Mouse (Mus musculus) liver, embryonic 11.5 days (tissue): ENCODE results near the gene Nol4l. TPM values are rescaled to one million over a fixed set of nuclear protein-coding genes. Genes with fewer than 3 reads are reported as not detected.

ENCODE experiments used
- ATAC-seq: fragments of 200-750 bp; cut with Nextera tagmentation; replicated peaks from 2 replicates; pipeline ENCODE4 v1.8.0; 2017; ENCODE audit warnings: moderate number of reproducible peaks, mild to moderate bottlenecking, moderate TSS enrichment, moderate library complexity; ENCODE audit not compliant: low FRiP score
- DNase-seq: peaks from one replicate; pipeline ENCODE4 v3.0.0-alpha.2; 2017; ENCODE audit warnings: low spot score
- H3K27ac ChIP-seq: fragments of 300-500 bp; sonication (generic); 2 replicates; pipeline ENCODE4 v1.5.1; 2014; ENCODE audit warnings: mild to moderate bottlenecking, low read depth, low read length, control low read depth
- H3K27me3 ChIP-seq: fragments of 300-500 bp; sonication (generic); replicated peaks from 2 replicates; pipeline ENCODE4 v1.6.1; 2014; ENCODE audit warnings: low read length, mixed read lengths; ENCODE audit not compliant: control insufficient read depth, insufficient read depth
- H3K36me3 ChIP-seq: fragments of 300-500 bp; sonication (generic); 2 replicates; pipeline ENCODE4 v1.6.1; 2014; ENCODE audit warnings: mild to moderate bottlenecking, low read length, moderate library complexity, mixed read lengths; ENCODE audit not compliant: control insufficient read depth, insufficient read depth
- H3K4me1 ChIP-seq: fragments of 300-500 bp; sonication (generic); replicated peaks from 2 replicates; pipeline ENCODE4 v1.6.1; 2014; ENCODE audit warnings: low read length, mixed read lengths; ENCODE audit not compliant: control insufficient read depth, insufficient read depth
- H3K4me2 ChIP-seq: fragments of 300-500 bp; sonication (generic); 2 replicates; pipeline ENCODE4 v1.6.1; 2014; ENCODE audit warnings: mild to moderate bottlenecking, control low read depth, moderate library complexity
- H3K4me3 ChIP-seq: fragments of 300-500 bp; sonication (generic); 2 replicates; pipeline ENCODE4 v1.5.1; 2014; ENCODE audit warnings: low read depth, low read length, control low read depth
- H3K9ac ChIP-seq: fragments of 300-500 bp; sonication (generic); 2 replicates; pipeline ENCODE4 v1.6.1; 2014; ENCODE audit warnings: low read depth, low read length, control low read depth
- H3K9me3 ChIP-seq: fragments of 300-500 bp; sonication (generic); 2 replicates; pipeline ENCODE4 v1.6.1; 2016; ENCODE audit warnings: low read length, inconsistent platforms, mixed read lengths; ENCODE audit not compliant: control insufficient read depth
- WGBS: fragments of 180-500 bp; shearing (Covaris S2); extraction: QIAGEN DNeasy Blood & Tissue Kit; methylation state at CpG from one replicate; pipeline ENCODE4 v1.1.7; 2014; 5-methylcytosine and 5-hydroxymethylcytosine counted together
- polyA plus RNA-seq: library from polyadenylated mRNA; unstranded; fragments of >200 nt; fragmentation: Nextera tagmentation; extraction: Ambion mirVana; gene quantifications from 2 replicates; pipeline ENCODE4 v1.2.1, GENCODE M21; 2014

The Nol4l gene
- polyA plus RNA-seq, 1 experiment from 2014 or later = 15.8 TPM

- Histone ChIP-seq H3K27ac (peak overlapping the region; percentile 97), H3K4me2 (peak overlapping the region; percentile 98), H3K4me3 (peak overlapping the region; percentile 77), H3K4me1 (peaks cover 73% of the 10 kb centered on the region), H3K27me3 (no peaks in the 10 kb centered on the region), H3K9me3 (no peaks in the 10 kb centered on the region), H3K9ac (peak overlapping the region; percentile 79), H3K36me3 (no peaks in the 10 kb centered on the region)
- WGBS = 1% methylated on average over 22 of the region's 24 CpGs
- DNase-seq (no peak), ATAC-seq (no peak)
Measured at GRCm38 (mm10) chr2:153492179-153492517, 37.6 kb downstream of the Nol4l start.

DNA sequence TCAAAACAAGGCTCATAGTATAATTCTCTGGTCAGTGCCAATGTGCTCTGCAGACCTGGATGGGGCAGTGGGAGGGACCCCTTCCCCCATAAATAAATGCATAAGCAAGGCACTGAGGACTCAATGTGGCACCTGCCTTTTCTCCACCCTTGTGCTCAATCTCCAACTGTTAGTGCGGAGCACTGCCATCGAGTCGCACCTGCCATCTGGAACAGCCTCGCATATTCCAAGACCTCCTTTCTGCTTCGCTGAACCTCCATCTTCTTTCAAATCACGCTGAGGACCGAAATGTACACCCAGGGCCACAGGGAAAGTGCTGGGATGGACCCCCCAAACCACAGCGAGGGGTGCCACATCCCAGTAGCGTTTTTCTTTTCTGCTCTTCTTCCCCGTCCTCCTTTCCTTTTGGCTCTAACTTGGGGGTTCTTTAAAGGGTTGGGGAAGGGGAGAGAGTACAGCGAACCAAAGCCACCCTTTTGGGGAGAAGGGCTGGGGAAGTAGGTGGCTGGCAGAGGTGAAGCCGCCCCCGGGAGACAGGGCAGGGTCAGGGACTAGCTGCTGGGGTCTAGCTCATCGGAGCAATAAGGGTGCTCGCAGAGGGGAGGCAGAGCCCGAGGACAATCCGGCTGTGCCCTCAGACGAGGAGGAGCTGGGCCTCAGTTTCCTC lies 38.1 kb downstream of the Nol4l start:
- WGBS = 25% methylated on average over 18 of the region's 18 CpGs
- H3K4me3 ChIP-seq = peak overlapping the region; percentile 77
- peaks cover 68% of the 10 kb centered on the region for H3K4me1 ChIP-seq
- H3K27ac ChIP-seq = peak overlapping the region; percentile 97
- peak overlapping the region; percentile 79 for H3K9ac ChIP-seq
- no peak for ATAC-seq
- no peak for DNase-seq
- no peaks in the 10 kb centered on the region for H3K9me3 ChIP-seq
- peak overlapping the region; percentile 98 for H3K4me2 ChIP-seq
- H3K27me3 ChIP-seq = no peaks in the 10 kb centered on the region
- H3K36me3 ChIP-seq = no peaks in the 10 kb centered on the region

GRCm38 (mm10) chr2:153490940-153491339 lies 38.8 kb downstream of the Nol4l start:
- Histone ChIP-seq H3K27ac (peak overlapping the region; percentile 97), H3K4me3 (peak overlapping the region; percentile 77), H3K9me3 (no peaks in the 10 kb centered on the region), H3K36me3 (no peaks in the 10 kb centered on the region), H3K4me2 (peak overlapping the region; percentile 98), H3K27me3 (no peaks in the 10 kb centered on the region), H3K9ac (peak overlapping the region; percentile 79), H3K4me1 (peaks cover 61% of the 10 kb centered on the region)
- 26% methylated on average over 5 of the region's 5 CpGs for WGBS
- no peak for DNase-seq
- ATAC-seq = no peak

DNA sequence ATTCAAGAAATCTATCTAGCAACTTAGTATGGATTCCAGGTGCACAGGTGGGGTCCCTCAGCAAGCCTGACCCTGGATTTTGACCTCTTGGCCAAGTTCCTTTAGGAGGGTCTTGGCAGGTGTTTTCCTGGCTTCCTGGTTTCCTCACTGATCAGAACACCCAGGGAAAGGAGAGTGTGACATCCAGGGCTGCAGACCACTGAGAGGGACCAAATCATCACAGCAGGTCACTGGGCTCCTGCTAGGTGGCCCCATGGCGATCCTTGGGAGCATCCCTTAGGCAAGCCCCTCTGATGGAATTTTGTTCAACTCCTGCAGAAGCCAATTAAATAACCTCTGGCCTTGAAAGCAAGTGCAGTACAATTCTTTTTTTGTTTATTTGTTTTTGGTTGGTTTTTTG lies 39.7 kb downstream of the Nol4l start:
- Histone ChIP-seq H3K4me3 (no peak overlapping the region), H3K4me1 (peaks cover 53% of the 10 kb centered on the region), H3K36me3 (no peaks in the 10 kb centered on the region), H3K9ac (no peak overlapping the region), H3K9me3 (no peaks in the 10 kb centered on the region), H3K27me3 (no peaks in the 10 kb centered on the region), H3K27ac (no peak overlapping the region), H3K4me2 (no peak overlapping the region)
- no peak for ATAC-seq
- no peak for DNase-seq
- WGBS = 78% methylated on average over 1 of the region's 1 CpGs

- Histone ChIP-seq H3K4me1 (peaks cover 45% of the 10 kb centered on the region), H3K9ac (peak overlapping the region; percentile 65), H3K4me2 (peak overlapping the region; percentile 57), H3K36me3 (peaks cover 4% of the 10 kb centered on the region; the same call in 1 of the 2 replicates), H3K27ac (peak overlapping the region; percentile 75; the same call in 1 of the 2 replicates), H3K9me3 (no peaks in the 10 kb centered on the region), H3K4me3 (peak overlapping the region; percentile 10; the same call in 1 of the 2 replicates), H3K27me3 (no peaks in the 10 kb centered on the region)
- whole genome bisulfite sequencing = 58% methylated on average over 4 of the region's 4 CpGs
- no peak for ATAC-seq
- no peak for DNase-seq
Measured at GRCm38 (mm10) chr2:153484071-153484470, 45.7 kb downstream of the Nol4l start.

GRCm38 (mm10) chr2:153483118-153483983 lies 46.4 kb downstream of the Nol4l start:
- peak overlapping the region; percentile 57 for H3K4me2 ChIP-seq
- 15% methylated on average over 20 of the region's 20 CpGs for WGBS
- peak overlapping the region; percentile 10; the same call in 1 of the 2 replicates for H3K4me3 ChIP-seq
- peak overlapping the region; percentile 75 for H3K27ac ChIP-seq
- peak; percentile 72 for ATAC-seq
- no peaks in the 10 kb centered on the region for H3K27me3 ChIP-seq
- peak overlapping the region; percentile 65 for H3K9ac ChIP-seq
- DNase-seq = peak; percentile 63
- H3K36me3 ChIP-seq = peaks cover 4% of the 10 kb centered on the region; the same call in 1 of the 2 replicates
- peaks cover 45% of the 10 kb centered on the region for H3K4me1 ChIP-seq
- H3K9me3 ChIP-seq = no peaks in the 10 kb centered on the region

GRCm38 (mm10) chr2:153481861-153482120 lies 48.0 kb downstream of the Nol4l start:
- H3K9me3 ChIP-seq = no peaks in the 10 kb centered on the region
- no peak overlapping the region for H3K27ac ChIP-seq
- ATAC-seq = no peak
- H3K4me3 ChIP-seq = no peak overlapping the region
- WGBS = 80% methylated on average over 2 of the region's 2 CpGs
- no peak overlapping the region for H3K9ac ChIP-seq
- H3K4me1 ChIP-seq = peaks cover 51% of the 10 kb centered on the region
- H3K4me2 ChIP-seq = no peak overlapping the region; the same call in 1 of the 2 replicates
- no peak for DNase-seq
- H3K27me3 ChIP-seq = no peaks in the 10 kb centered on the region
- H3K36me3 ChIP-seq = peaks cover 4% of the 10 kb centered on the region; the same call in 1 of the 2 replicates

DNA sequence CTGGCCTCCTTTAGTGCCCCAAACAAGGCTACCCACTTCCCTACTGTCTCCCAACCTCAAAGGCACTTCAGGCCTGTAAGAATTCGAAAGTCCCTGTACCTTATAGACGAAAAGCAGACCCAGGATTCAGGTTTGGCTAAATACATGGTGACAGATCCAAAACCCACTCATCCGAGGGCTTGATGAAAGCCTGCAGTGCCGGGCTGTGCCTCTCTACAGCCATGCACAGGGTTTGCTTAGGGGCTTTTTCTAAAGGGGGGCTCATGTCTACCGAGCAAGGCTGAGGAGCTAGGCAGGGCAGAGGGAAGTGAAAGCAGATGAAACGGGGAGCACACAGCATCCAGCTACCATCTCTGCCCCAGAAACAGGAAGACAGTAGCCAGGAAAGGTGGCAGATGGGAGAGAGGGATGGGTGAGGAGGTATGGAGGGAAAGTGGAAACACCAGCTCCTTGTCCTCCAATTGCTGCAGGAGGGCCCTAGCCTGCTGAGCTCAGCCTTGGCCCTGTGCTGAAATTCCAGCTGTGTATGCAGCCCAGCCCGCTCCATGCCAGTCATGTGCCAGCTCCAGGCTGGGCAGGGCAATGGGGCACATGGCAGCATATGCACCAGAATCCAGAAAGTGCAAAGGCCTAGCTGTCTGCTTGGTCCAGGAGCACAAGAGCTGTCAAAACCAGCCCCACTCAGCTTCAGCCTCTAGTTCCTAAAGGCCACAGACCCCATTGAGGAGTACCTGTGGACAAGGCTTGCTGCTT lies 48.5 kb downstream of the Nol4l start:
- peaks cover 4% of the 10 kb centered on the region; the same call in 1 of the 2 replicates for H3K36me3 ChIP-seq
- DNase-seq (no peak), ATAC-seq (no peak)
- no peaks in the 10 kb centered on the region for H3K9me3 ChIP-seq
- no peak overlapping the region for H3K27ac ChIP-seq
- WGBS = 69% methylated on average over 7 of the region's 7 CpGs
- no peaks in the 10 kb centered on the region for H3K27me3 ChIP-seq
- no peak overlapping the region for H3K4me2 ChIP-seq
- no peak overlapping the region for H3K4me3 ChIP-seq
- H3K9ac ChIP-seq = peak overlapping the region; percentile 26; the same call in 1 of the 2 replicates
- H3K4me1 ChIP-seq = peaks cover 55% of the 10 kb centered on the region
